Mouse (Mus musculus) ES-Bruce4 (cell line): ENCODE results near the gene Ern1. TPM values are rescaled to one million over a fixed set of nuclear protein-coding genes. Genes with fewer than 3 reads are reported as not detected.

Experiments used
- H3K27ac ChIP-seq: 2 replicates; pipeline ENCODE4 v1.5.1; 2012; ENCODE audit warnings: low read length, inconsistent platforms; ENCODE audit not compliant: insufficient read depth
- H3K27me3 ChIP-seq: 2 replicates; pipeline ENCODE4 v1.6.1; 2012; ENCODE audit warnings: mild to moderate bottlenecking, low read length, inconsistent platforms; ENCODE audit not compliant: control insufficient read depth, poor library complexity, insufficient read depth, severe bottlenecking
- H3K36me3 ChIP-seq: 2 replicates; pipeline ENCODE4 v1.6.1; 2012; ENCODE audit warnings: inconsistent platforms, mild to moderate bottlenecking, low read length, moderate library complexity; ENCODE audit not compliant: control insufficient read depth, poor library complexity, insufficient read depth, severe bottlenecking
- H3K4me1 ChIP-seq: one replicate; pipeline ENCODE4 v1.8.1; 2011; ENCODE audit warnings: low read length; ENCODE audit not compliant: control insufficient read depth, insufficient read depth
- H3K4me3 ChIP-seq: 2 replicates; pipeline ENCODE4 v1.5.1; 2011; ENCODE audit warnings: low read depth, mild to moderate bottlenecking, low read length
- H3K9ac ChIP-seq: 2 replicates; pipeline ENCODE4 v1.6.1; 2012; ENCODE audit warnings: low read depth, mild to moderate bottlenecking, inconsistent platforms; ENCODE audit not compliant: poor library complexity, severe bottlenecking
- H3K9me3 ChIP-seq: replicated peaks from 2 replicates; pipeline ENCODE4 v1.6.1; 2012; ENCODE audit warnings: mild to moderate bottlenecking, low read length, inconsistent platforms; ENCODE audit not compliant: control insufficient read depth, poor library complexity, insufficient read depth, severe bottlenecking
- CTCF ChIP-seq: IDR thresholded peaks from one replicate; pipeline ENCODE4 v1.8.1; 2011; ENCODE audit warnings: low read depth, low read length
- EP300 ChIP-seq: IDR thresholded peaks from 2 replicates; pipeline ENCODE4 v1.6.1; 2011; ENCODE audit warnings: low read depth, low read length; ENCODE audit not compliant: insufficient read depth
- POLR2A ChIP-seq: IDR thresholded peaks from one replicate; pipeline ENCODE4 v1.8.1; 2011; ENCODE audit warnings: low read length; ENCODE audit not compliant: insufficient read depth
- polyA plus RNA-seq: library from polyadenylated mRNA; stranded (reverse); fragments of >200 nt; gene quantifications from 2 replicates; pipeline ENCODE4 v1.2.4, GENCODE M21; 2011; ENCODE audit warnings: low read depth; ENCODE audit not compliant: missing spikeins, insufficient read depth, insufficient read length

Ern1 gene
- polyA plus RNA-seq, 1 experiment: 9.4 TPM

- Histone ChIP-seq H3K9ac (no peak overlapping the region), H3K27ac (no peak overlapping the region), H3K4me3 (no peak overlapping the region), H3K36me3 (no peaks in the 10 kb centered on the region), H3K9me3 (no peaks in the 10 kb centered on the region), H3K27me3 (no peaks in the 10 kb centered on the region), H3K4me1 (no peaks in the 10 kb centered on the region)
- TF ChIP-seq POLR2A (no peak), CTCF (no peak), EP300 (no peak)
Observed at GRCm38 (mm10) chr11:106439355-106439754, 48.3 kb downstream of the Ern1 start.

- Histone ChIP-seq H3K27me3 (no peaks in the 10 kb centered on the region), H3K4me1 (no peaks in the 10 kb centered on the region), H3K4me3 (no peak overlapping the region), H3K27ac (no peak overlapping the region), H3K36me3 (no peaks in the 10 kb centered on the region), H3K9ac (no peak overlapping the region), H3K9me3 (no peaks in the 10 kb centered on the region)
- TF ChIP-seq CTCF (no peak), EP300 (no peak), POLR2A (no peak)
Observed at GRCm38 (mm10) chr11:106438524-106439177, 49.0 kb downstream of the Ern1 start.

DNA sequence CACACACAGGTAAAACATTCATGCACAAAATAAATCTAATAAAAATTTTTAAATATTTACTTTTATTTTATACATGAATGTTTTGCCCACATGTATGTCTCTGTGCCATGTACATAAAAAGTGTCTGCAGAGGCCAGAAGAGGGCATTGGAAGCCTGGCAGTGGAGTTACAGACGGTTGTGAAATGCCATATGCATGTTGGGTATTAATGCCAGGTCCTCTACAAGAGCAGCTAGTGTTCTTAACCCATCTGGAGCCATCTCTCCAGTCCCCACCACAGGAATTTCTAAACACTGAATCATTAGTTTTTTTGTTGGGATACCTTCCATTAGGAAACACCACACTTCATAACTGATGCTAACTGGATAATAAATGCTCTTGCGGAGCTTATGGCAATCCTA, 50.1 kb downstream of the Ern1 start:
- H3K9ac ChIP-seq: no peak overlapping the region
- TF ChIP-seq CTCF: no peak
- TF ChIP-seq POLR2A: no peak
- TF ChIP-seq EP300: no peak
- H3K9me3 ChIP-seq: no peaks in the 10 kb centered on the region
- H3K4me1 ChIP-seq: no peaks in the 10 kb centered on the region
- no peak overlapping the region for H3K4me3 ChIP-seq
- no peaks in the 10 kb centered on the region for H3K36me3 ChIP-seq
- no peaks in the 10 kb centered on the region for H3K27me3 ChIP-seq
- H3K27ac ChIP-seq: no peak overlapping the region

GRCm38 (mm10) chr11:106437039-106437438, 50.6 kb downstream of the Ern1 start:
- H3K36me3 ChIP-seq: no peaks in the 10 kb centered on the region
- no peak overlapping the region for H3K9ac ChIP-seq
- H3K27ac ChIP-seq: no peak overlapping the region
- TF ChIP-seq CTCF (no peak), EP300 (no peak)
- H3K27me3 ChIP-seq: no peaks in the 10 kb centered on the region
- H3K9me3 ChIP-seq: no peaks in the 10 kb centered on the region
- no peak overlapping the region for H3K4me3 ChIP-seq
- H3K4me1 ChIP-seq: no peaks in the 10 kb centered on the region

GRCm38 (mm10) chr11:106430392-106430791, 57.3 kb downstream of the Ern1 start:
- Histone ChIP-seq H3K4me1 (no peaks in the 10 kb centered on the region), H3K27me3 (no peaks in the 10 kb centered on the region; the same call in 1 of the 2 replicates), H3K9ac (no peak overlapping the region), H3K36me3 (no peaks in the 10 kb centered on the region; the same call in 1 of the 2 replicates), H3K4me3 (no peak overlapping the region), H3K9me3 (no peaks in the 10 kb centered on the region), H3K27ac (no peak overlapping the region)
- no peak for TF ChIP-seq EP300
- no peak for TF ChIP-seq CTCF
- TF ChIP-seq POLR2A: no peak

- Histone ChIP-seq H3K9me3 (no peaks in the 10 kb centered on the region), H3K36me3 (no peaks in the 10 kb centered on the region; the same call in 1 of the 2 replicates), H3K4me3 (no peak overlapping the region), H3K27ac (no peak overlapping the region), H3K4me1 (no peaks in the 10 kb centered on the region), H3K9ac (no peak overlapping the region), H3K27me3 (no peaks in the 10 kb centered on the region; the same call in 1 of the 2 replicates)
- TF ChIP-seq CTCF (no peak), EP300 (no peak), POLR2A (no peak)
Observed at GRCm38 (mm10) chr11:106429689-106430088, 58.0 kb downstream of the Ern1 start.
